Mouse (Mus musculus): Measurements from ENCODE around the gene Thg1l. TPM values are rescaled to one million over a fixed set of nuclear protein-coding genes. Genes with fewer than 3 reads are reported as not detected.

Thg1l gene
- total RNA-seq, 2 experiments from 2014 or later: 12.2 to 16.1 TPM

DNA sequence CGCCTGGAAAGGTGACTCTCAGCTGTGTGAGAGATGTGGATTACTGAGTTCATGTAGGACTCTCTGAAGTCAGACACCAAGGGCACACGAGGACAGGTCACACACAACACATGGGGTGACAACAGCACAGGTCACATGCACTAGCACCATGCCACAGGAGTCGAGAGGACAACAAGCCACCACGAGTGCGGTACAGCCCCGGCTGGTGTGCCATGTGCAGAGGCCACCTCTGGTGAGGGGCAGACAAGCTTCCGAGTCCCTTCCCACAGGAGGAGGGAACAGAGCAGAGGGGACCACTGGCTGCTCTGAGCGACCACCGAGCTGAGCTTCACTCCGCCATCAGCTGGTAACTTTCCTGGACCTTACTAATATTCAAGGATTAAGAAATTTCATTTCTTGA lies 22.5 kb downstream of the Thg1l start:
- intact Hi-C loops (cut with DNase I): no loop called here
- no peak for DNase-seq

- no peak for DNase-seq
- intact Hi-C loops (cut with DNase I): loop anchor here (10.0 kb wide), 1 partner anchor 1315 kb away; the partner anchor contains the start of gene Ebf1
Measured at GRCm38 (mm10) chr11:45929541-45929940, 25.8 kb downstream of the Thg1l start.

- intact Hi-C loops (cut with DNase I): loop anchor here (10.0 kb wide), 1 partner anchor 1313 kb away; the partner anchor contains the start of gene Ebf1
- no peak for DNase-seq
Measured at GRCm38 (mm10) chr11:45927456-45927855, 27.8 kb downstream of the Thg1l start.

- intact Hi-C loops (cut with DNase I): loop anchor here (10.0 kb wide), 1 partner anchor 1312 kb away; the partner anchor contains the start of gene Ebf1
Measured at GRCm38 (mm10) chr11:45926640-45927082, 28.6 kb downstream of the Thg1l start.

GRCm38 (mm10) chr11:45925436-45925835 lies 29.9 kb downstream of the Thg1l start:
- intact Hi-C loops (cut with DNase I): loop anchor here (10.0 kb wide), 1 partner anchor 1311 kb away; the partner anchor contains the start of gene Ebf1
- DNase-seq: no peak

More at GRCm38 (mm10) chr11:45926640-45927082, 28.6 kb downstream of the Thg1l start:
- peak; percentile 73 for DNase-seq

GRCm38 (mm10) chr11:45921480-45921898 lies 33.8 kb downstream of the Thg1l start:
- intact Hi-C loops (cut with DNase I): loop anchor here (10.0 kb wide), 1 partner anchor 1307 kb away; the partner anchor contains the start of gene Ebf1
- DNase-seq: no peak

GRCm38 (mm10) chr11:45921026-45921425 lies 34.3 kb downstream of the Thg1l start:
- intact Hi-C loops (cut with DNase I): loop anchor here (10.0 kb wide), 1 partner anchor 1306 kb away; the partner anchor contains the start of gene Ebf1
- DNase-seq: no peak

DNA sequence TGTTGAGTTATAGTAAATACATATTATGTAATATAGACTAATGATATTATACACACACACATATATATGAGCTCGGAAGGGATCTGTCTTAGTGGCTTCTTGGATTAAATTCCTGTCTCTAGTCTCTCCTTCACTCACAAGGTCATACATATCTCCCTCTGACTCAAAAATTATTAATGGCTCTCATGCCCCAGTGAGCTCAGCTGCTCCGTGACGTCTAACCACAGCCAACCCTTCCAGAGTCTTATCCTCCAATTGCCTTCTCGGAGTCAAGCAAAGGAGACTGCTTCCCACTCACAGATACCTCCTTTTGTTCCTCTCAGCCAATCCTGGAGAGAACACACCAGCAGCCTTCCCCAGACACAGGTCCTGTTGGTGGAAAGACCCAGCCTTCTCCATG lies 36.5 kb downstream of the Thg1l start:
- intact Hi-C loops (cut with DNase I): no loop called here
- DNase-seq: no peak

GRCm38 (mm10) chr11:45918018-45918417 lies 37.3 kb downstream of the Thg1l start:
- no peak for DNase-seq
- intact Hi-C loops (cut with DNase I): no loop called here

- DNase-seq: no peak
- intact Hi-C loops (cut with DNase I): no loop called here
Measured at GRCm38 (mm10) chr11:45916196-45916595, 39.1 kb downstream of the Thg1l start.

GRCm38 (mm10) chr11:45910701-45911100 lies 44.6 kb downstream of the Thg1l start:
- no peak for DNase-seq
- intact Hi-C loops (cut with DNase I): no loop called here

DNA sequence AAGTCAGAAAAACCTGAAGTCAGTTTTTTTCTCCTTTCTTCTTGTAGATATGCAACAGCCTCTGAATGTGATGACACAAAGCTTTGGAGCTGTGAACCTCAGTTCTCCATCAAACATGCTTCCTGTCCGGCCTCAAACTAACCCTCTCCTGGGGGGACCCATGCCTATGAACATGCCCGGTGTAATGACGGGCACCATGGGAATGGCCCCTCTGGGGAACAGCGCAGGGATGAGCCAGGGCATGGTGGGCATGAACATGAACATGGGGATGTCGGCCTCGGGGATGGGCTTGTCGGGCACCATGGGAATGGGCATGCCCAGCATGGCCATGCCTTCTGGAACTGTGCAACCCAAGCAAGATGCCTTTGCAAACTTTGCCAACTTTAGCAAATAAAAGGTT lies 46.4 kb downstream of the Thg1l start:
- intact Hi-C loops (cut with DNase I): no loop called here

DNA sequence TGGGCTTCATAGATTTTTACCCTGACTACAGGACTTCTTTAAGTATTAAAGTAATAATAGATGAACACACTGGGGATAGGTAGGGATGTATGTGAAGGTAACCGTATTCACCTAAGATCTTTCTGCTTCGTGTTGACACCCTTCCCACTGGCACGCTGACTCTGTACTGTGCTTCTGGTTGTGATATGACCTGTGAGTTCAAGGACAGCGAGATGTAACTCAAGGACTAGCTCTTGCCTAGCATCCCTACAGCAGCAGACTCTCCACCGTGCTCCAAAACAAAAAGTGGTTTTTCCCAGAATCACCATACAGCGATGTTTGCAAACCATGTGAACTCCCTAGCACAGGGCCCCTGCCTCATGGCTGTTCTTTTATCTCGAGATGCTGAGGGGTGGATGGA lies 47.2 kb downstream of the Thg1l start:
- intact Hi-C loops (cut with DNase I): no loop called here

More for the DNA sequence above, 46.4 kb downstream of the Thg1l start:
- no peak for DNase-seq

DNA sequence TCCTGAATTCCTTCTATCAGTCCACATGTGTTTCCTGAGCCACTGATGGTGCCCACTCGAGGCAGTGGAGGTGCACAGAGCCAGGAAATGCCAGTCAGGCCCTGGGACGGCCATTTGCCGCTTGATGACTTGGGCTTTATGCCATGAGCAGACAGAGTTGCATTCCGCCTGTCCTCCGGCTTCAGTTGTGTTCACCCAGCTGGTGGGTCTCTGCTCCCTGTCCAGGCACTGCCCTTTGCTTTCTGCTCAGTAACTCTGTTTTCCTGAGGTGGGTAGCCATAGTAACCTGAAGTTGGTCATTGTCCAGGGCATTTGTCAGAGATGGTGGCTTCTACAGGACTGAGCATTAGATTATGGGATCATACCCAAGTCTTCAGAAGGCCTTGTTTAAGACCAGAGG lies 48.0 kb downstream of the Thg1l start:
- peak; percentile 16 for DNase-seq
- intact Hi-C loops (cut with DNase I): no loop called here

More for the DNA sequence above, 47.2 kb downstream of the Thg1l start:
- DNase-seq: no peak

DNA sequence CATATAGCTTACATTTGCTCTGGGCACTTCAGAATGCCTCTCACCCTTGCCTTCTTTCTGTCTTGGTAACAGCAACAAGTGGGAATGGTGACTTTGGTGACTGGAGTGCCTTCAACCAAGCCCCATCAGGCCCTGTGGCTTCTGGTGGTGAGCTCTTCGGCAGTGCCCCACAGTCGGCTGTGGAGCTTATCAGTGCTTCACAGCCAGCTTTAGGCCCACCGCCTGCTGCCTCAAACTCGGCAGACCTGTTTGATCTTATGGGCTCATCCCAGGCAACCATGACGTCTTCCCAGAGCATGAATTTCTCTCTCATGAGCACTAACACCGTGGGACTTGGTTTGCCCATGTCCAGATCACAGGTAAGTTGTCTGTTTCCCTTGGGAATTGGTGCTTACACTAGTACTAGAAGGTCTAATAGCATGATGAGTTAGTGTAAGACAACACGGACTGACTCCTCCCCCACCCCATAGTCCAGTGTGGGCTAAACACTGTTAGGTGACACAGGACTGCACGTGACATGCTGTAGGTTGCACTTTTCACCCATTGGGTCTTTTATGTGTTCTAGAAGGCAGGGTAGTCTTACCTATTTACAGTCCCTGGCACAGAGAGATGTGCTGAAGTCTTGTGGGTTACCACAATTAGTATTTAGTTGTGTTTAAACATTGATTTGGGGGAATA lies 49.0 kb downstream of the Thg1l start:
- intact Hi-C loops (cut with DNase I): no loop called here
- DNase-seq: no peak

DNA sequence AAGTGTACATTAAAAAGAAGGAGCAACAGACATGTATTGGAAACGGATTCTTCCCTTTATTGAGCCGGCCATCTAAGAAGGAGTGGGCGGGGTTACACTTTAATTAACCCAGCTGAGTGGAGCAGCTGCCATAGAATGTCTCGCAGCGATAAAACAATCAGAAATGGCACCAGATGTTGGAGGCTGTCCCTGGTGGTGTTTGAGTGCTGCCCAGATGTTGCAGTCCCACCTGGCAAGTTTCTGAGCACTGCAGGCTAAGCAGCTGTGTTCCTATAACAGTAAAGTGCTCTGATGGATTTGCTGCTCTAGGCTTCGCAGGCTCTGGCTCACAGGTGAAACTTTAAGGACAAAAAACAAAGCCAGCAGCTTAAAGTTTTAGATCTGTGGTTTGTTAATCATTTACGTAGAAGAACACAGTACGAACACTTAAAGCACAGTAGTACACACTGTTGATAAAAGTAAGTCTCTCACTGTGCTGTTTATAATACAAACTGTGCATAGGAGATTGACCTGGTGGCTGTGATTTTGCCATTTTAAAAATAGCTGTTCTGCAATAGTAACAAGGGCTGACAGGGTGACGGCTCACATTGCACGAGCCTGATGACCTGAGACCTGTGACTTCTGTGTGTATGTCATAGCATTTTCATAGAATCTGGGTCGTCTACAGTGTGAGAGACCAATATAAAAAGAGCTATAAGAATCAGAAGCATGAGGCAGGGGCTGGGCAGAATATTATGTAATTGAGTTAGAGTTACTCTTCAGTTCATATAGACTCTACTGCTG lies 54.9 kb downstream of the Thg1l start:
- intact Hi-C loops (cut with DNase I): no loop called here

GRCm38 (mm10) chr11:45897392-45897791 lies 57.9 kb downstream of the Thg1l start:
- intact Hi-C loops (cut with DNase I): no loop called here
- no peak for DNase-seq

More for the DNA sequence above, 54.9 kb downstream of the Thg1l start:
- DNase-seq: no peak

Measured in left cerebral cortex, postnatal 4 days (tissue).